Mouse (Mus musculus): Measurements from ENCODE around the gene Ltb4r2. TPM values are rescaled to one million over a fixed set of nuclear protein-coding genes. Genes with fewer than 3 reads are reported as not detected.

Ltb4r2 gene
- polyA plus RNA-seq, 2 experiments: 0.44 to 0.74 TPM

DNA sequence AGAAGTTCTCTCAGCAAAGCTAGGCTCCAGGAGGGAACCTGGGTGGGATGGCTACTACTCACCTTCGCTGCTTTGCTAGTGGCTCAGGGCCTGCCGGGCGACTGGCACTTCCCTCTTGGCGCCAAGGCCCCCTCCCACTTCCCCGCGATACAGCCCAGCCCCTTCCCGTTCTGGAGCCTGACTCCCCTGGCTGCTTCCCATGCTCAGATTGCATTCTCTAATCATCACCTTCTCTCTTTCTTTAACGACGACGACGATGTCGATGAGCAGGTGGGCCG is 22.7 kb downstream of the Ltb4r2 start, which contains the start of gene Adcy4:
Gene Adcy4, minus strand, starts transcription at position 138 of the 278 bp plus-strand sequence.
- 0 out of 2 replicates have a peak, but pooled peaks have one; percentile 21 for TF ChIP-seq POLR2A (IDR thresholded peaks at IDR 0.05; ENCODE audit: borderline replicate concordance, extremely low read depth, insufficient read depth, insufficient read length)
- Histone ChIP-seq H3K9me3 (ENCODE audit: control insufficient read depth, low read length) (no peaks in the 10 kb centered on the region), H3K4me2 (replicated peaks; ENCODE audit: low read depth, low read length, severe bottlenecking) (peak within 1 kb of the TSS; percentile 81), H3K4me3 (replicated peaks; ENCODE audit: low read length) (peak within 1 kb of the TSS; percentile 49), H3K4me1 (ENCODE audit: control insufficient read depth, insufficient read depth, low read length) (peaks cover 19% of the 10 kb centered on the region), H3K27ac (replicated peaks; ENCODE audit: low read depth, low read length) (peak within 1 kb of the TSS; percentile 65), H3K27me3 (ENCODE audit: control insufficient read depth, insufficient read depth, low read length) (peaks cover 15% of the 10 kb centered on the region; the same call in 1 of the 2 replicates), H3K9ac (ENCODE audit: low read depth, low read length, severe bottlenecking) (peak within 1 kb of the TSS; percentile 64), H3K36me3 (ENCODE audit: control insufficient read depth, insufficient read depth, low read length) (peaks cover 8% of the 10 kb centered on the region; the same call in 1 of the 2 replicates)
- DNase-seq (ENCODE audit: low spot score): no peak
- 2% methylated on average over 13 of the region's 13 CpGs for WGBS
- 0 out of 2 replicates have a peak, but pooled peaks have one; percentile 11 for ATAC-seq (ENCODE audit: low FRiP score, low read depth)

DNA sequence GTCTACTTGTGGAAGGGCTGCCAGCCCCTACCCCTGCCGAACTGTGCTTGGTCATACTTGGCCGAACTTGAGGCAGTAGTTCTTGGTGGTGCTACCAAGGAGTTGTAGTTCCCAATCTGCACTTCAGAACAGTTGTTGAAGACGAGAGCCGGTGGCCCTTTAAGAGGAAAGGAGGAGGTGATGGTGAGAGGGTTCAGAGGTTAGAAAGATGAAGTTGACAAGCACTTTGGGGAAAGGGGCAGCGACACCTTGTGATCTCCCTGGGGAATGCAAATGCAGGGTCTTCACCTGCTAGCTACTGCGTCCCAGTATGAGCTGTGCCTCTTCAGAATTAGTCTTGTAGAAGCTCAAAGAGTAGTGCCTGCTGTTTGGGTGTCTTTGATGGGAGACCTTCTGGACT is 24.0 kb downstream of the Ltb4r2 start:
- Histone ChIP-seq H3K27ac (replicated peaks; ENCODE audit: low read depth, low read length) (no peak overlapping the region), H3K36me3 (ENCODE audit: control insufficient read depth, insufficient read depth, low read length) (0 out of 2 replicates have a peak, but pooled peaks cover 4% of the 10 kb centered on the region), H3K9ac (ENCODE audit: low read depth, low read length, severe bottlenecking) (no peak overlapping the region), H3K9me3 (ENCODE audit: control insufficient read depth, low read length) (no peaks in the 10 kb centered on the region), H3K27me3 (ENCODE audit: control insufficient read depth, insufficient read depth, low read length) (peaks cover 15% of the 10 kb centered on the region; the same call in 1 of the 2 replicates), H3K4me1 (ENCODE audit: control insufficient read depth, insufficient read depth, low read length) (peaks cover 19% of the 10 kb centered on the region), H3K4me3 (replicated peaks; ENCODE audit: low read length) (no peak overlapping the region), H3K4me2 (replicated peaks; ENCODE audit: low read depth, low read length, severe bottlenecking) (no peak overlapping the region)
- DNase-seq (ENCODE audit: low spot score) (no peak), ATAC-seq (ENCODE audit: low FRiP score, low read depth) (no peak)
- WGBS: 32% methylated on average over 6 of the region's 6 CpGs
- TF ChIP-seq POLR2A (IDR thresholded peaks at IDR 0.05; ENCODE audit: borderline replicate concordance, extremely low read depth, insufficient read depth, insufficient read length): no peak

DNA sequence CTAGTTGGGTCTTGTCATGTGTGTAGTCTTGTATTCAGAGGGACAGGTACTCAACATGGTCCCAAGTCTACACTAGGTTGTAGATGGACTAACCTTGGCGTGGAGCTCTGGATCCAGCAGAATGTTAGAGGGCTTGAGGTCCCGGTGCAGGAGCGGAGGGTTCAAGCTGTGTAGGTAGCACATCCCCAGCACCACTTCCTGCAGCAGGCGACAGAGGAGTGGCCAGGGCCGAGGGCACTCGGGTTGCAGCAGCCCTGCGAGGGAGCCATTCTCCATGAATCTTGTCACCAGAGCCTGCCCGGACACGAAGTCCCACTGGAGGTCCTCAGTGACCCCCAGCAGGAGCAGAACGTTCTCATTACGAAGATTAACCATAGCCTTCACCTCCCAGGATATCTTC is 26.5 kb downstream of the Ltb4r2 start:
- peak overlapping the region; percentile 73 for H3K4me2 ChIP-seq (replicated peaks; ENCODE audit: low read depth, low read length, severe bottlenecking)
- H3K9ac ChIP-seq (ENCODE audit: low read depth, low read length, severe bottlenecking): peak overlapping the region; percentile 29
- peaks cover 6% of the 10 kb centered on the region for H3K4me1 ChIP-seq (ENCODE audit: control insufficient read depth, insufficient read depth, low read length)
- DNase-seq (ENCODE audit: low spot score) (no peak), ATAC-seq (ENCODE audit: low FRiP score, low read depth) (no peak)
- no peaks in the 10 kb centered on the region for H3K9me3 ChIP-seq (ENCODE audit: control insufficient read depth, low read length)
- H3K27ac ChIP-seq (replicated peaks; ENCODE audit: low read depth, low read length): no peak overlapping the region
- H3K27me3 ChIP-seq (ENCODE audit: control insufficient read depth, insufficient read depth, low read length): peaks cover 15% of the 10 kb centered on the region; the same call in 1 of the 2 replicates
- 0 out of 2 replicates have a peak, but pooled peaks cover 4% of the 10 kb centered on the region for H3K36me3 ChIP-seq (ENCODE audit: control insufficient read depth, insufficient read depth, low read length)
- 25% methylated on average over 10 of the region's 11 CpGs for WGBS
- no peak for TF ChIP-seq POLR2A (IDR thresholded peaks at IDR 0.05; ENCODE audit: borderline replicate concordance, extremely low read depth, insufficient read depth, insufficient read length)
- H3K4me3 ChIP-seq (replicated peaks; ENCODE audit: low read length): peak overlapping the region; percentile 35

DNA sequence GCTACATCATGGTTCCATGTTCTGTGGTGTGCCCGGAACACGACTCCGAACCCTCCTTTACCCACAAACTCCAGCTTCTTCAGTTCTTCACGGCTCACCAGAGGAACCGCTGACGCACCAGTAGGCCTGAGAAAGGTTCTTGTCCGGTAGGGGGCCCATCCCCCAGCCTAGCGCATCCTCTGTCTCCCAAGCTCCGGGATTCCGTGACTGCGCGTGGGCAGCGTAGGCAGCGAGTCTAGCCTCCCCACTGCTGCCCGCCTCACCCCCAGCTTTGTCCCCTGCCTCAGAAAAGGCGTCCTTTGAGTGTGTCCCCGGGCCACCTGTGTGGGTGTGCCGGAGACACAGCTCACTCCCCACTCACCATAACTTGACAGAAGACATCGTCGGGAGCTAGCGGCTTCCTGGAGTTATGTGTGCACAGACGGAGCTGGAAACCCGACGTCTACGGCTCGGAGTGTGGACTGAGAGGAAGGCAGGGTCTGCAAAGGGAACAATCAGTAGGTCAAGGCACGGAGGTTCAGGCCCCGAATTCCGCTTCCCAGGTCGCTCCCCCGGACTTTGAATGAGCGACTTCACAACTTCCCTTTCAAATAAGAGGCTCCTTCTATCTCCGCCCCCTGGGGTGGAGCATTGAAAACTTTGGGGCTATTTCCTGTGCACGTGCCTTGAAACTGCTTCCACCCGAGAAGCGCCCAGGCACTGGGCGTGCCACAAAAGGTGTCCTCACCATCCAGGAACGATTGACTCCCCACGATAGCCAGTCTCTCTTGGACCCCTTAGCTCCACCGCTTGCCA is 27.2 kb downstream of the Ltb4r2 start, which contains the start of gene Ripk3:
Gene Ripk3, minus strand, starts transcription at position 610 of the 795 bp plus-strand sequence.
- DNase-seq (ENCODE audit: low spot score) (no peak), ATAC-seq (ENCODE audit: low FRiP score, low read depth) (peak; percentile 63; the same call in 1 of the 2 replicates)
- peak within 1 kb of the TSS; percentile 35 for H3K4me3 ChIP-seq (replicated peaks; ENCODE audit: low read length)
- no peak for TF ChIP-seq POLR2A (IDR thresholded peaks at IDR 0.05; ENCODE audit: borderline replicate concordance, extremely low read depth, insufficient read depth, insufficient read length)
- peak within 1 kb of the TSS; percentile 29 for H3K9ac ChIP-seq (ENCODE audit: low read depth, low read length, severe bottlenecking)
- H3K36me3 ChIP-seq (ENCODE audit: control insufficient read depth, insufficient read depth, low read length): 0 out of 2 replicates have a peak, but pooled peaks cover 4% of the 10 kb centered on the region
- peak within 1 kb of the TSS; percentile 73 for H3K4me2 ChIP-seq (replicated peaks; ENCODE audit: low read depth, low read length, severe bottlenecking)
- WGBS: 4% methylated on average over 40 of the region's 40 CpGs
- peaks cover 4% of the 10 kb centered on the region; the same call in 1 of the 2 replicates for H3K4me1 ChIP-seq (ENCODE audit: control insufficient read depth, insufficient read depth, low read length)
- H3K27me3 ChIP-seq (ENCODE audit: control insufficient read depth, insufficient read depth, low read length): peaks cover 15% of the 10 kb centered on the region; the same call in 1 of the 2 replicates
- H3K27ac ChIP-seq (replicated peaks; ENCODE audit: low read depth, low read length): no peak within 1 kb of the TSS
- no peaks in the 10 kb centered on the region for H3K9me3 ChIP-seq (ENCODE audit: control insufficient read depth, low read length)

DNA sequence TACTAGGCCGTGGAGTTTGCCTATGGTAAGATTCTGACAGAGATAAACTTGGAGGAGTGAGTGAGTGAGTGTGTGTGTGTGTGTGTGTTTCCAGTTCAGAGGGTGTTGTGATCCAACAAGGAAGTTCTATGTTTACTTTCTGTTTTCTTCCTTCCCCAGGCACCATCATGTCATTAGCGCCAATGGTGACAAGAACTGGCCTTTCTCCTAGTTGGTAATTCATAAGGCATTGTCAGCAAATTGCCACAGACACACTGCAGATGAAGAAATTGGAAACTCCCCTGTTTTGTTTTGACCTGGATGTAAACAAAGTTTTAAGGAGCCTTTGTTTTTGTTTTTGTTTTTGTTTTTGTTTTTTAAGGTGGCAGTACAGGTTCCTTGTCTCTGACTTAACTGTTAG is 32.2 kb downstream of the Ltb4r2 start:
- TF ChIP-seq POLR2A (IDR thresholded peaks at IDR 0.05; ENCODE audit: borderline replicate concordance, extremely low read depth, insufficient read depth, insufficient read length): no peak
- WGBS: 59% methylated on average over 2 of the region's 2 CpGs

More for the DNA sequence above, 32.2 kb downstream of the Ltb4r2 start:
- DNase-seq (ENCODE audit: low spot score) (no peak), ATAC-seq (ENCODE audit: low FRiP score, low read depth) (no peak)
- Histone ChIP-seq H3K27me3 (ENCODE audit: control insufficient read depth, insufficient read depth, low read length) (no peaks in the 10 kb centered on the region), H3K9ac (ENCODE audit: low read depth, low read length, severe bottlenecking) (no peak overlapping the region), H3K4me1 (ENCODE audit: control insufficient read depth, insufficient read depth, low read length) (no peaks in the 10 kb centered on the region), H3K4me3 (replicated peaks; ENCODE audit: low read length) (no peak overlapping the region), H3K9me3 (ENCODE audit: control insufficient read depth, low read length) (no peaks in the 10 kb centered on the region), H3K36me3 (ENCODE audit: control insufficient read depth, insufficient read depth, low read length) (no peaks in the 10 kb centered on the region), H3K4me2 (replicated peaks; ENCODE audit: low read depth, low read length, severe bottlenecking) (no peak overlapping the region), H3K27ac (replicated peaks; ENCODE audit: low read depth, low read length) (no peak overlapping the region)
